Mouse (Mus musculus) embryonic facial prominence, embryonic 14.5 days (tissue): ENCODE data around the gene Mib2. TPM values are rescaled to one million over a fixed set of nuclear protein-coding genes. Genes with fewer than 3 reads are reported as not detected.

Source experiments
- ATAC-seq: fragments of 200-750 bp; cut with Nextera tagmentation; 2 replicates; pipeline ENCODE4 v1.8.0; 2017; ENCODE audit warnings: low read depth, moderate number of reproducible peaks, moderate TSS enrichment
- DNase-seq: peaks from one replicate; pipeline ENCODE4 v3.0.0-alpha.2; 2015; ENCODE audit warnings: low spot score
- H3K27ac ChIP-seq: fragments of 300-500 bp; sonication (generic); replicated peaks from 2 replicates; pipeline ENCODE4 v1.5.1; 2014; ENCODE audit warnings: low read depth, mild to moderate bottlenecking, low read length, moderate library complexity
- H3K27me3 ChIP-seq: fragments of 300-500 bp; sonication (generic); replicated peaks from 2 replicates; pipeline ENCODE4 v1.6.1; 2014; ENCODE audit warnings: low read length; ENCODE audit not compliant: control insufficient read depth, insufficient read depth
- H3K36me3 ChIP-seq: fragments of 300-500 bp; sonication (generic); 2 replicates; pipeline ENCODE4 v1.6.1; 2014; ENCODE audit warnings: low read length, mixed read lengths; ENCODE audit not compliant: control insufficient read depth, insufficient read depth
- H3K4me1 ChIP-seq: fragments of 300-500 bp; sonication (generic); 2 replicates; pipeline ENCODE4 v1.6.1; 2014; ENCODE audit warnings: antibody characterized with exemption, low read length; ENCODE audit not compliant: control insufficient read depth, insufficient read depth
- H3K4me2 ChIP-seq: fragments of 300-500 bp; sonication (generic); 2 replicates; pipeline ENCODE4 v1.6.1; 2014; ENCODE audit warnings: low read depth, mild to moderate bottlenecking, low read length, moderate library complexity, mixed read lengths
- H3K4me3 ChIP-seq: fragments of 300-500 bp; sonication (generic); 2 replicates; pipeline ENCODE4 v1.5.1; 2014; ENCODE audit warnings: low read depth, mild to moderate bottlenecking, low read length
- H3K9ac ChIP-seq: fragments of 300-500 bp; sonication (generic); 2 replicates; pipeline ENCODE4 v1.6.1; 2014; ENCODE audit warnings: low read depth, mild to moderate bottlenecking, low read length, moderate library complexity, mixed read lengths
- H3K9me3 ChIP-seq: fragments of 300-500 bp; sonication (generic); 2 replicates; pipeline ENCODE4 v1.6.1; 2016; ENCODE audit warnings: low read length; ENCODE audit not compliant: control insufficient read depth
- WGBS: fragments of 180-500 bp; shearing (Covaris S2); extraction: QIAGEN DNeasy Blood & Tissue Kit; methylation state at CpG from one replicate; pipeline ENCODE4 v1.1.7; 2014; 5-methylcytosine and 5-hydroxymethylcytosine counted together
- polyA plus RNA-seq: library from polyadenylated mRNA; unstranded; fragments of >200 nt; fragmentation: Nextera tagmentation; extraction: Ambion mirVana; gene quantifications from 2 replicates; pipeline ENCODE4 v1.2.1, GENCODE M21; 2014

Mib2 gene
- polyA plus RNA-seq, 1 experiment from 2014 or later, result 27.3 TPM

DNA sequence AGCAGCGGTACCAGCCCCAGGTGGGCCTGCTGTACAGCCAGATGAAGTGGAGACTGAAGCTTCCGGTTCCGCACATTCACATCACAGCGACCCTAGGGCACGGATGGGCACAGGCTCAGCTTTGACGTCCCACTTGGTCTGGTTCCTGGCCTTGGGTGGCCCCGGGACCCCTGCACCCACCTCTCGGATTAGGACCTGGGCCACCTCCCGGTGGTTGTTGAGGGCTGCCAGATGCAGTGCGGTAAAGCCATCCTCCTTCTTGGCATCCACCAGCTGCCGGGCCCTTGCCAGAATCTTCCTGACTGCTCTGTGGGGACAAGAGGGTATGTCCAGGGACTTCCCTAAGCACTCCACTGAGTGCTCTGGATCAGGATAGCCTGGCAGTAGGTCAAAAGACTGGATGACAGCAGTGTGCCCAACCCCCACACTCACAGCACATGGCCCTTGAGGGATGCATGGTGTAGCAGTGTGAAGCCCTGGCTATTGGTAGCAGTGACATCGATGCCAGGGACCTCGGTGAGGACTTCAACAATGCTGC is 12.7 kb downstream of the Mib2 start:
- no peak overlapping the region for H3K27ac ChIP-seq
- H3K36me3 ChIP-seq, result peaks cover 43% of the 10 kb centered on the region

DNA sequence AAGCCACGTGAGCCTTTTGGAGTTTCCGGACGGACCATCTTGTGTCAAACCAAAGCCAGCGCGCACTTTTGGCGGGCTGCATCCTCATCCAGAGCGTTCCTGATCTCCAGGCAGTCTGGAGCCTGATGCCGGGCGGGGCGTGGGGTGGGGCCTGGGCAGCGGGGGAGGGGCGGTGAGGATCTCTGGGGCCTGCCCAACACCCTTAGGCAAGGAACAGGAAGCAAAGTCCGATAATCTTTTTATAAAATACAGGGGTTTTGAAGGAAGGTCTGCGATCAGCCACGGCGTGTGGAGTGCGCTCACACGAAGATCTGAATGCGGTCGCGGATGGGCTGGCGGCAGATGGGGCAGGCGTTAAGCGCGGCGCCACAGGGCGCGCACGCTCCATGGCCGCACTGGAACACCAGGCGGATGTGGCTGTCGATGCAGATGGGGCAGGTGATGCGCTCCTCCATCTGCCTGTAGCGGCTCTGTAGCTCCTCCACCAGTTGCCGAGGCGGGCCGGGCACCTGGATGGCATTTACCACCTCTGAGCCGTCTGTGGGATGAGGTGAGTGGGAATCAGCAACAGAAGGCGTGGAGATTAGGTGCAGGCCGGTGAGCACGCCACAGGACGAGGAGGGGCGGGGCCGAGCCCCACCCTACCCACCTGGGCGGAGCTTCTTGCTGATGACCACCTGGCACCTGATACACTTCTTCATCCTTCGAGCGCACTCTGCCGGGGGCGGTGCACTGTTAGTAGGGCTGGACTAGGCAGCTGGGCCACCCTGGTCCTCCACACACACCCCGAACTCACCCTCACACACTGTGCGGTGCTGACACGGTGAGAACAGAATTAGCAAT is 14.3 kb downstream of the Mib2 start:
- under 1% methylated on average over 38 of the region's 52 CpGs for WGBS
- Histone ChIP-seq H3K9me3 (no peaks in the 10 kb centered on the region), H3K27ac (no peak overlapping the region), H3K4me2 (peak overlapping the region; percentile 70), H3K27me3 (peaks cover 33% of the 10 kb centered on the region), H3K4me1 (peaks cover 20% of the 10 kb centered on the region), H3K9ac (peak overlapping the region; percentile 47), H3K4me3 (peak overlapping the region; percentile 44), H3K36me3 (peaks cover 54% of the 10 kb centered on the region)
- ATAC-seq, result peak; percentile 41
- DNase-seq, result peak; percentile 71

More for the DNA sequence above, 12.7 kb downstream of the Mib2 start:
- no peak overlapping the region for H3K4me3 ChIP-seq
- DNase-seq, result no peak
- H3K4me1 ChIP-seq, result peaks cover 20% of the 10 kb centered on the region
- H3K9me3 ChIP-seq, result no peaks in the 10 kb centered on the region
- WGBS, result 90% methylated on average over 13 of the region's 13 CpGs
- ATAC-seq, result no peak
- peaks cover 33% of the 10 kb centered on the region for H3K27me3 ChIP-seq
- no peak overlapping the region for H3K4me2 ChIP-seq
- no peak overlapping the region for H3K9ac ChIP-seq

DNA sequence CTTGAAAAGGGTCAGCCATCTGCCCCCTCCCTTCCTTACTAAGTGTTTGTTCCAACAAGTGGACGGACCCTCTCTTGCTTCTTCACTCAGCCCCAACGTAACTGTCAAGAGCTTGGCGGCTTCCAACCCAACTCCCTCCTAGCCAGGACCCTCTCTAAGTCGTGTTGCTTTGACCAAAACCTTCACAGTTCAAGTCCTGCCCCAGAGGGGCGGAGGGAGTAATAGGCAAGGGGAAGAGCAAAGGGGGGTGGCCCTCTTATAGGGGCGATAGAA is 14.9 kb downstream of the Mib2 start:
- Histone ChIP-seq H3K9me3 (no peaks in the 10 kb centered on the region), H3K27me3 (peaks cover 33% of the 10 kb centered on the region), H3K4me3 (peak overlapping the region; percentile 44), H3K9ac (peak overlapping the region; percentile 47), H3K4me2 (peak overlapping the region; percentile 70), H3K4me1 (peaks cover 20% of the 10 kb centered on the region), H3K27ac (no peak overlapping the region), H3K36me3 (peaks cover 56% of the 10 kb centered on the region)
- DNase-seq (no peak), ATAC-seq (no peak)
- 2% methylated on average over 6 of the region's 6 CpGs for WGBS

DNA sequence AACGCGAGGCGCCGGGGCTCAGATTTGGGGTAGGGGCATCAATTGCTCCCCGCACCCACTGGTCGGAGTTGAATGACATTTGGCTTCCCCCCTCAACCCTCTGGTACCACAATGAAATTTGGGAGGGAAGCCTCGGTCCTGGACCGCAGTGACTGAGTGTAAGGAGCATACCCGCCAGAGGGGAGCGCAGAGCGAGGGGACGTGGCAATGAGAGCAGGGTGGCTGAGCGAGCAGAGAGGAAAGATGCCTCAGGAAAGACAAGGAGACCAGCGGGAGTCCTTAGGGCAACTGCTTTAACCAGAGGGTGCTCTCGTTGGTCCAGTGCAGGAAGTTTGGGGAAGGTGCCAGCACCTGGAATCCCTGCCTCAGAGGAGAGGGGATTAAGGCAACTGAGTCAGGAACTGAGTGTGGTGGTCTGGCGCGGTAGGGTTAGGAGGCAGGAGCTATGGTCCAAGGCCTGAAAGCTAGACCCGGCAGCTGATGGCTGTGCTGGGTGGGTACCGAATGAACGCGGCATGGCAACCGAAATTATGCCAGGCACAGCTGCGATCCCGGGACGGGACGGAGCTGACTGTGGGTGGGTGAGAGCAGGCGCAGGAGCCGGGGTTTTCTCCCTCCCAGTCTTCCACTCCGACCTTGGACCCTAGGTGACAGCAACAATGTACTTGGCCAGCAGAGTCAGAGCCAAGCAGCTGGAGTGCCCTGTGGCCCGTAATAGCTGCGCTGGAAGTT is 15.4 kb downstream of the Mib2 start:
- Histone ChIP-seq H3K4me1 (peaks cover 20% of the 10 kb centered on the region), H3K36me3 (peaks cover 56% of the 10 kb centered on the region), H3K4me3 (peak overlapping the region; percentile 44), H3K27me3 (peaks cover 33% of the 10 kb centered on the region), H3K27ac (no peak overlapping the region), H3K4me2 (peak overlapping the region; percentile 70), H3K9me3 (no peaks in the 10 kb centered on the region), H3K9ac (peak overlapping the region; percentile 58)
- DNase-seq (peak; percentile 59), ATAC-seq (peak; percentile 55)
- under 1% methylated on average over 31 of the region's 31 CpGs for WGBS

DNA sequence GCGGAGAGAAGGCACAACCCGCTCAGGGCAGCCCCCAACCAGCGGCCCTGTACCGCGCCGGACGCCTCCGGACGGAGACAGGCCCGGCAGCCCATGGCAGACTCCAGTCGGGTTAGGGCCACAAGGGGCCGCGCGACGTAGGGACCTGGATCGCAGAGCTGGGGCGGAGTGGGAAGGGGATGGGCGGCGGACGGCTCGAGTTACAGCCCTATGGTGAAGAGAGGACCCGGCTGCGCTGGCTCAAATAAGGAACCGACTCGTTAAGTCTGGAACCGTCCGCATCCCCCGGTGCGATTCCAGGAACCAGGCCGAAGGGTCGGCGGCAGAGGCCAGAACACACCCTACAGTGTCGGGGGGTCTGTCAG is 15.9 kb downstream of the Mib2 start, which contains the start of gene Mmp23:
TSS of gene Mmp23 (minus strand) at position 299 of the 365 bp plus-strand sequence.
- Histone ChIP-seq H3K9me3 (no peaks in the 10 kb centered on the region), H3K4me1 (peaks cover 20% of the 10 kb centered on the region), H3K4me2 (peak within 1 kb of the TSS; percentile 70), H3K36me3 (peaks cover 56% of the 10 kb centered on the region), H3K27me3 (peaks cover 33% of the 10 kb centered on the region), H3K4me3 (peak within 1 kb of the TSS; percentile 44), H3K27ac (no peak within 1 kb of the TSS), H3K9ac (peak within 1 kb of the TSS; percentile 58)
- WGBS, result 0% methylated on average over 19 of the region's 33 CpGs
- DNase-seq (peak; percentile 81), ATAC-seq (peak; percentile 81)

DNA sequence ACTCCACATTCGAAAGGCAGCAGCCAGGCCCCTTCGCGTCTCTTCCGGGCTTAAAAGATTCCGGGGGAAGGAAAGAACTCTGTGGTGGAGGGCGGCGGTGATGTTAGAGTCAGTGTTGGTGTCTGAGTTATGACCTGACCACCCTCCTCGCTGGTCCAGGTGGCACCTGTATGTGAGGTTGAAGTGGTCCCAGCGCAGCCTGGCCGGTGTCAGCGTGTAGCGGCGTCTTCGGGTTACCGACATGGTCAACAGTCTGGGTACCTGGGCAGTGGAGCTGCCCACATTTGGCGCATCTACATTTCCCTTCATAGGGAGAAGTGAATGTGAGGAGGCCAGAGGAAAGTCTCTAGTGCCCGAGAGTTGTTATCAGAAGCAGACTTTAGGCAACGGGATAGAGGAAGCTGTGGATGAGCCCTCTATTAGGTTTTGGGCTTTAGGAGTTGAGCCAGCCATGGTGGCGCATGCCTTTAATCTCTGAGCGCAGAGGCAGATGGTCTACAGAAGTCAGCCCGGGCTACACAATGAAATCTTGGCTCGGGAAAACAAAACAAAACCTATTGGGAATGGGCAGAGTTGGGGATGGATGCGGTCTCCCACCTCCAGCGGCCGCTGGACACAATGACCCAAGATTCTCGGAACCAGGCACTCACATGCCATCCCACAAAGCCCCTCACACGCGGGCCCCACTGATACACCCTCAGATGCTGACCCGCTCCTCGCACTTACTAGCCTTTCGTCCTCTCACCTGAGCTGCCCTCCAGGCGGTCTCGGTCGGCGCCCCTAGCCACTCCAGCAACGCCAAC is 16.5 kb downstream of the Mib2 start:
- DNase-seq, result no peak

DNA sequence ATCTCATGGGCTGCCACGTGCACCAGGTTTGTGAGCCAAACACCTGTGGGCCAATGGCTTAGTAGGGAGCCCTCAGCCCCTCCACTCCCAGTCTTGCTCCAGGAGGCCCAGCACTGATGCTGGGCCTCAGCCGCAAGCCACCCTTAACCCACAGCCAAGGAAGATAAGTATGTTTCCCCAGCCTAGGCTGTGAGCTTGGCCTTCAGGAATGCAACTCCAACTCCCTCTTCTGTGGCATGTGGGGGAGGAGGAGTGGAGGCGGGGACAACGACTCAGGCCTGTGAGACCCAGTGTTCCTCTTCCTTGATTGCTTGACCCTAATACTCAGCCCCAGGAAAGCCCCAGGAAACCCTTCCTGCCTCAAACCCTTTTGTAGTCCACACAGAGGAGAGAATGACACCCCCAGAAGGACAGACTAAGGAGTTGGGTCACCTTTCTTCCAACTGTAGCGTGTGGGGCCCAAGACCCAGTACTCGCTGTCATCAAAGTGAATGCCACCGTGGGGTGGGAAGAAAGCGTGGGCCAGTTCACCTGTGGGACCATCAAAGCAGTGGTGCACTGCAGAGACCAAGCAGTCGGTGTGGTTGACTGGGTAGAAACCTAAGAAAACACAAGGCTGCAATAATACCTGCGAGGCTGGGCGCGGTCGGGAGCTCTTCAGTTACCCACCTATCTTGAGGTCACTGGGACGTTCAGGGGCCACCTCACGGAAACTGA is 17.3 kb downstream of the Mib2 start:
- DNase-seq (peak; percentile 33), ATAC-seq (no peak)
- H3K4me3 ChIP-seq, result 0 out of 2 replicates have a peak overlapping the region, but pooled peaks have one; percentile 44
- peaks cover 33% of the 10 kb centered on the region for H3K27me3 ChIP-seq
- H3K4me1 ChIP-seq, result peaks cover 20% of the 10 kb centered on the region
- no peak overlapping the region for H3K9ac ChIP-seq
- H3K36me3 ChIP-seq, result peaks cover 56% of the 10 kb centered on the region
- H3K27ac ChIP-seq, result no peak overlapping the region
- 64% methylated on average over 15 of the region's 15 CpGs for WGBS
- H3K4me2 ChIP-seq, result peak overlapping the region; percentile 70
- H3K9me3 ChIP-seq, result no peaks in the 10 kb centered on the region

More for the DNA sequence above, 16.5 kb downstream of the Mib2 start:
- Histone ChIP-seq H3K9ac (peak overlapping the region; percentile 58), H3K4me2 (peak overlapping the region; percentile 70), H3K36me3 (peaks cover 56% of the 10 kb centered on the region), H3K27ac (no peak overlapping the region), H3K9me3 (no peaks in the 10 kb centered on the region), H3K4me1 (peaks cover 20% of the 10 kb centered on the region), H3K4me3 (peak overlapping the region; percentile 44), H3K27me3 (peaks cover 33% of the 10 kb centered on the region)
- WGBS, result 27% methylated on average over 30 of the region's 36 CpGs
- no peak for ATAC-seq
